Mouse (Mus musculus) gastrocnemius, postnatal 36 days (tissue): ENCODE measurements around the gene Atpaf1. TPM values are rescaled to one million over a fixed set of nuclear protein-coding genes. Genes with fewer than 3 reads are reported as not detected.

Experiments
- DNase-seq, 2 experiments: peaks; one replicate each; pipeline ENCODE4 v3.0.0; 2022
- intact Hi-C: fragments of 180-260 bp; cut with DNase I; formaldehyde crosslinking; loops from one replicate; pipeline ENCODE4 v1.15.1; 2025
- total RNA-seq, 2 experiments: library from RNA; stranded (reverse); gene quantifications; 2 replicates each; pipeline ENCODE4 v1.2.3; 2021

Gene Atpaf1
- total RNA-seq, 2 experiments from 2014 or later = 39.8 to 46.9 TPM

- no peak for DNase-seq
- intact Hi-C loops = no loop called here
These were observed 55.3 kb downstream of the Atpaf1 start for GRCm38 (mm10) chr4:115839956-115840355.

DNA sequence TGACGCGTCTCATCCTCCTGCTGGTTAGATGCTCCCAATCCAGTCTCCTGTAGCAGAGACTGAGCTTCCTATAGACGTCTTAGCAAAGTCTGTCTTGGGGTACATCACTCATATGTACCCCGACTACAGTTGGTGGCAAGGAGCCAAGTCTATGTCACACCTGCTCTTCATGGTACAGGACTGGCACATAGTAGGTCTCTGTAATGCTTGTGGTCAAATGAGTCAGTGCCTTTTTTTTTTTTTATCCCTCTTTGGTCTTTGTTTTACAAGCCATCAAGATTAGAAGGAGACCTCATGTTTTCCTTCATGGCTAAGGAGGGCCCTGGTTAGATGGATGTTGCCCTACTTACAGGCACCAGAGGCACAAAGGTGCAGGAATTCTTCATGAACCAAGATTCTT, 56.2 kb downstream of the Atpaf1 start:
- intact Hi-C loops = no loop called here
- no peak for DNase-seq

DNA sequence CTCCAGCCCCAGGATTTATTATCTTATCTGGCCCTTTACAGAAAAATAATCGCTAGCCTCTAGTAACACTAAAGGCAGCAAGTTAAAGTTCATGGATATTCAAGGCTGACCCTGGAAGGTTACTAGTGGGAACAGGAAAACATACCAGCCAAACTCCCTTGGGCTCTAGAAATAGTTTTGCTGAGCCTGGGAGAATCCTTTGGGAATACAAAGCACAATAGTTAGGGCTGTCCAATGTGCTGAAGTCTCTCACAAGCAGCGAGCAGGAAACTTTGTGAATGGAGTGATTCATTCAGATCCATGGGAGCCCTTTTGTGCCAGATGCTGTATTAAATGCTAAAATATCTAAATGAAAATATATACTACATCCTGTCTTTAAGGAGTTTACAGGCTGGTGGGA, 62.0 kb downstream of the Atpaf1 start:
- DNase-seq = no peak
- intact Hi-C loops = no loop called here

- no peak for DNase-seq
- intact Hi-C loops = no loop called here
These were observed 62.8 kb downstream of the Atpaf1 start for GRCm38 (mm10) chr4:115847377-115847776.

DNA sequence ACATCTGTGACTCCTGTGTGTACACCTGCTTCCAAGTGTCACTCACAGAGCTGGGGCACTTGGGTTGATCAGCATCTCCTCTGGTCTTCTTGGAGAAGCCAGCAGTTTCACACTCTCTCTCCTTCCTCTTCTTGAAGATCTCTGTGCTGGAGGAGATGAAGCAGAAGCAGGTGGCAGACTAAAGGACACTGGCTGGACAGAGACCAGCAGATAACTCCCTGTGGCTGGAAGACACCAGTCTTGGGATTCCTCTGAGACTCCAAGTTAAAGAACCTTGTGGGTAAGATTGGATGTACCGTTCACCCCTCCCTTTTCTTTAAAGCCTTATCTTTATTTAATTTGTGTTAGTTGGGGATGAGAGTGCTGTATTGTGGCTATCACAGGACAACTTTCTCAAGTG, 63.5 kb downstream of the Atpaf1 start:
- intact Hi-C loops = no loop called here
- DNase-seq = no peak

DNA sequence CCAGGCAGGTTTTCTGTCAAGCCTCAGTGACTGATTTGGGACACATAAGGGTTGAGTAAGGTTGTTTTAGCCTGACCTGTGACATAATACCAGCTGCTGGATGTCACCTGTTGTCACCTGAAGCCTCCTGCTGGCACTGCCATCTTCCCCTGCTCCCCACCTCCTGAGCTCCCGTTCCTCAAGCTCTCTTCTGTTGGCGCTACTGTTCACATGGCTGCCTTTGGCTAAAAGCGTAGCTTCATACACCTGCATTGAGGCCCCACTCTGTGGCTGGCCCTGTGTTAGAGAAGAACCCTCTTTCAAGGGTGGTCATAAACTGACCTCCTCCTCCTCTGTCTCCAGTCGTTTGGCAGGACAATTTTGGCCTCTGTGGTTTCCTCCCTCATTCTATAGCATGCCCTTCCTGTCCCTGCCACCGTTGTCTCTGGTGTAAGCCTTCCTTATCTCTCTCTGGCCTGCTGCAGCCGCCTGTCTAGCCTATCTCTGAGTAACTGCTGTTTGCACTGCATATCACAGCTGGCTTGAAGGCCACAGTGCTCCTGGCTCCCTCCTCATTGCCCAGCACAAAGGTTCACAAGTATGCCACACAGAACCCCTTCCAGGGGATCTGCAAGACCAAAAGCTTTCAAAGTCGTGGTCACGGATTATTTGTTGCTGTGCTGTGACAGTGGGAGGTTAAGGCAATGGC, 64.5 kb downstream of the Atpaf1 start:
- intact Hi-C loops = no loop called here
- no peak for DNase-seq

GRCm38 (mm10) chr4:115850111-115850510, 65.5 kb downstream of the Atpaf1 start:
- intact Hi-C loops = no loop called here
- DNase-seq = no peak

DNA sequence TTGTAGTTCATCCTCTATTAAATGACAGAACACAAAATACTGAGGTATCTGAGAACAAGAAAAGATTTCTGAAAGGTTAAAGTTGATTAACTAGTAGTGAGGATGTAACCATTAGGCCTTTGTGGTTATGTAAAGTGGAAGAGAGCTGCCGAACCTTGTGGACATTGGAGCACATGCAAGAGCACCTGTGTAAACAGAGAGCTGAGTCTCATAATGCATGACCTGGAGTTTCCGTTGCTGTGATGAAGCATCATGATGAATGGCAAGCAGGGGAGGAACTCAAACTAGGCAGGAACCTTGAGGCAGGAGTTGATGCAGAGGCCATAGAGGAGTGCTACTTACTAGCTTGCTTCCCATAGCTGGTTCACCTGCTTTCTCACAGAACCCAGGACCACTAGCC, 66.0 kb downstream of the Atpaf1 start:
- DNase-seq = no peak
- intact Hi-C loops = no loop called here

DNA sequence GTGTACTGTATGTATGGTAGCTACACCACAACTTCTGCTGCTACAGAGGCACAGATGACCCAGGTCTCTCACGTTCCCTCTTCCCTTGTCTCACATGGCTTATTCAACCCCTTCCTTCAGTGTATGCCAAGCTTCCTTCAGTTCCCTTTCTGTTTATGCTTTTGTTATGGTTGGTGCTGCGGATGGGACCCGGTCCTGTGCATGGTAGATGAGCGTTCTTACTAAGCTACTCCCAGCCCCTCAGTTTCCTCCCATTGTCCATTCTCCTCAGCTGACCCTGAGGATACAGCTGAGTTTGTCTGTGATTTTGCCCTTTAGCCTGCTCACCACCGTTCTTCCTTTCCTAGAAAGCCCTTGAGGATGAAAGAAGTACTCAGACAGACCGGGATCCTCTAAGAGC, 67.0 kb downstream of the Atpaf1 start:
- DNase-seq = no peak
- intact Hi-C loops = no loop called here

DNA sequence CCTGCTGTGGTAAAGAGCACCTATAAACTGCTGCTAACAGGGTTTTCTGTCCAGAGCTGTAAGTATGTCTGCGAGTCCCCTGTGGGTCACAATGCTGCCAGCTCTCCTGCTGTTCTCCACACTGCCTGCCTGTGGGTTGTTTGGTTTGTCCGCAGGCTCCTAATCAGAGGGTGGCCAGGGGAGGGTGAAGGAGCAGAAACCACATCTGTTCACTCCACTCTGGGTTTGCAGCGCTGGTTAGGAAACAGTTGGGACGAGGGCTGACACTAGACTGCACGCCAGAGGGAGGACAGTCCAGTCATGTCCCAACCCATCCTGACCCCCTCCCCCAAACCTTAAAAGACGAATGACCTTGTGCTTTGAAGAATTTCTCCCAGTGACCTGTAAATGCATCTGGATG, 70.5 kb downstream of the Atpaf1 start:
- DNase-seq = no peak
- intact Hi-C loops = no loop called here

GRCm38 (mm10) chr4:115855609-115856008, 71.0 kb downstream of the Atpaf1 start:
- intact Hi-C loops = no loop called here
- DNase-seq = no peak

DNA sequence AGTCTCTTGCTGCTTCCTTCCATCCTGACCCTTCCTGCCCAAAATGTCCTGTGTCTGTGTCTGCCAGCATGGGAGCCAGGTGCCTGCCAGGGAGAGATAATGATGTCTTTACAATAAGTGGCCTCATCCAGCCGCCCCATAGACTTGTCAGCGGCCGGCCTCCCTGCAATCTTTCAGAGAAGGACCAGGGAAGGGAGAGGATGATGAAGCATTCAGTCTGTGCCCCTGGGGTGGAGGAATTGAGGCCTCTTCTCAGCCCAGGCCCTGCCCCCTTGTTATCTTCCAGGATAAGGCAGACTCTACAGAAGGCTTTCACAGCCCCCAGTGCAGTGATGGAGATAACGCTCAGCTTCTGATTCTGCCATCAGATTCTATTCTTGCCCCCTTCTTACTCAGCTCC, 71.7 kb downstream of the Atpaf1 start:
- intact Hi-C loops = no loop called here
- no peak for DNase-seq

GRCm38 (mm10) chr4:115857293-115857883, 72.8 kb downstream of the Atpaf1 start:
- no peak for DNase-seq
- intact Hi-C loops = no loop called here

GRCm38 (mm10) chr4:115863352-115863751, 78.7 kb downstream of the Atpaf1 start:
- DNase-seq = no peak
- intact Hi-C loops = no loop called here

DNA sequence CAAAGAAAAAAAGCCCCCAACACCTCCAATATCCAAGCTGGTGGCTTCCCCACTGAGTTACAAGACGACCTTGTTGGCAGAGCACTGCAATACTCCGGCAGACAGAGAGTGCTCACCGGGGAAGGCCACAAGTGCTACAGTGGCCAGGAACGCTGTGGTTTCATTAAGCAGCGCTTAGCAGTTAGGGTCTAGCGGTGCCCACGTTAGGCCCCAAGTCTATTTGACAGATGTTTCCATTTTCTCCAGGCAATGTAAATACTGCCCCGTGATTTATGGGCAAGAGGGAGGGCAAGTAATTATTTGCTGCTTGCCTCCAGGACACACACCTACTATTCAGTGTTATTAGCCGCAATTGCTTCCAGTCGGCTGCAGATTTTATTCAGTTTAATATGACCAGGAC, 79.3 kb downstream of the Atpaf1 start:
- no peak for DNase-seq
- intact Hi-C loops = no loop called here

Other genes starting within 250 kb of the Atpaf1 start
- gene Cyp4a31, start 221.2 kb upstream of the Atpaf1 start, total RNA-seq = not detected
- not detected for gene Cyp4a32, start 183.8 kb upstream of the Atpaf1 start, total RNA-seq
- gene Cyp4b1, start 137.1 kb upstream of the Atpaf1 start, total RNA-seq = 1 to 10 TPM; 2.5 to 3.6 TPM
- 10 to 100 TPM; 35.1 to 35.2 TPM for gene Efcab14, start 47.1 kb upstream of the Atpaf1 start, total RNA-seq
- gene Tex38, start 3.8 kb upstream of the Atpaf1 start, total RNA-seq = 1 to 10 TPM; 2.8 to 3.4 TPM
- gene Mob3c, start 43.3 kb downstream of the Atpaf1 start, total RNA-seq = 1 to 10 TPM; 1.8 to 3.1 TPM
- 10 to 100 TPM; 22.9 to 24.7 TPM for gene Mknk1, start 54.4 kb downstream of the Atpaf1 start, total RNA-seq
- gene Kncn, start 99.6 kb downstream of the Atpaf1 start, total RNA-seq = not detected
- not detected for gene 6430628N08Rik, start 105.9 kb downstream of the Atpaf1 start, total RNA-seq
- not detected for gene Dmbx1, start 155.1 kb downstream of the Atpaf1 start, total RNA-seq
- under 1 TPM; 0.17 to 0.28 TPM for gene Faah, start 233.1 kb downstream of the Atpaf1 start, total RNA-seq